Mouse (Mus musculus): Measurements from ENCODE around the gene Spats2l. TPM values are rescaled to one million over a fixed set of nuclear protein-coding genes. Genes with fewer than 3 reads are reported as not detected.

Gene Spats2l
- polyA plus RNA-seq, 2 experiments, result 81.4 to 202 TPM

GRCm38 (mm10) chr1:57849087-57849486 lies 75.1 kb downstream of the Spats2l start:
- TF ChIP-seq POLR2A (IDR thresholded peaks at IDR 0.05; ENCODE audit: borderline replicate concordance, extremely low read depth, insufficient read depth, insufficient read length), result no peak
- 85% methylated on average over 4 of the region's 4 CpGs for WGBS
- no peak for ATAC-seq (ENCODE audit: low FRiP score, low read depth)

DNA sequence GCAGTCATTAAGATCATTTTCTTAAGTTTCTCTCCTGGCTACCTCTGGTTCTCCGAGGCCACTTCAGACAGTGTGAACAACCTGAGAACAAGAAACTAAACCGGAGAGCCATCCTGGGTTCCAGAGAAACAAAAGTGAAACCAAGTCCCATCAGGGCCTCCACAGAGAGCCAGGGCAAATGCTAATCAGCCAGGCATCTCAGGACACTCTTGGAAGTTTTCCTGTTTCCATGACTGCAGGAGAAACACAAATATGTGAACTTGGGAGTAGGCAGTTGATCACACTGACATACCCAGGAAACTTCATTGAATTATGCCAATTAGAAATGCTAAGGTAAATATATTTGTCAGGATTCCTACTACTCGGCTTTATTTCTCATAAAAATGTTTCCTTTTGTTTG lies 76.0 kb downstream of the Spats2l start:
- no peaks in the 10 kb centered on the region for H3K9me3 ChIP-seq (ENCODE audit: control insufficient read depth, low read length)
- H3K4me1 ChIP-seq (ENCODE audit: control insufficient read depth, insufficient read depth, low read length), result peaks cover 16% of the 10 kb centered on the region
- H3K4me2 ChIP-seq (replicated peaks; ENCODE audit: low read depth, low read length, severe bottlenecking), result no peak overlapping the region
- H3K4me3 ChIP-seq (replicated peaks; ENCODE audit: low read length), result no peak overlapping the region
- no peaks in the 10 kb centered on the region for H3K27me3 ChIP-seq (ENCODE audit: control insufficient read depth, insufficient read depth, low read length)
- WGBS, result 75% methylated on average over 3 of the region's 3 CpGs
- no peak for DNase-seq (ENCODE audit: low spot score)
- TF ChIP-seq POLR2A (IDR thresholded peaks at IDR 0.05; ENCODE audit: borderline replicate concordance, extremely low read depth, insufficient read depth, insufficient read length), result no peak
- H3K36me3 ChIP-seq (ENCODE audit: control insufficient read depth, insufficient read depth, low read length), result 0 out of 2 replicates have a peak, but pooled peaks cover 1% of the 10 kb centered on the region
- H3K27ac ChIP-seq (replicated peaks; ENCODE audit: low read depth, low read length), result no peak overlapping the region
- H3K9ac ChIP-seq (ENCODE audit: low read depth, low read length, severe bottlenecking), result no peak overlapping the region
- ATAC-seq (ENCODE audit: low FRiP score, low read depth), result no peak

More at GRCm38 (mm10) chr1:57849087-57849486, 75.1 kb downstream of the Spats2l start:
- Histone ChIP-seq H3K9me3 (ENCODE audit: control insufficient read depth, low read length) (no peaks in the 10 kb centered on the region), H3K36me3 (ENCODE audit: control insufficient read depth, insufficient read depth, low read length) (0 out of 2 replicates have a peak, but pooled peaks cover 2% of the 10 kb centered on the region), H3K4me3 (replicated peaks; ENCODE audit: low read length) (no peak overlapping the region), H3K4me1 (ENCODE audit: control insufficient read depth, insufficient read depth, low read length) (peaks cover 16% of the 10 kb centered on the region), H3K4me2 (replicated peaks; ENCODE audit: low read depth, low read length, severe bottlenecking) (no peak overlapping the region), H3K9ac (ENCODE audit: low read depth, low read length, severe bottlenecking) (no peak overlapping the region), H3K27ac (replicated peaks; ENCODE audit: low read depth, low read length) (no peak overlapping the region), H3K27me3 (ENCODE audit: control insufficient read depth, insufficient read depth, low read length) (no peaks in the 10 kb centered on the region)
- no peak for DNase-seq (ENCODE audit: low spot score)

DNA sequence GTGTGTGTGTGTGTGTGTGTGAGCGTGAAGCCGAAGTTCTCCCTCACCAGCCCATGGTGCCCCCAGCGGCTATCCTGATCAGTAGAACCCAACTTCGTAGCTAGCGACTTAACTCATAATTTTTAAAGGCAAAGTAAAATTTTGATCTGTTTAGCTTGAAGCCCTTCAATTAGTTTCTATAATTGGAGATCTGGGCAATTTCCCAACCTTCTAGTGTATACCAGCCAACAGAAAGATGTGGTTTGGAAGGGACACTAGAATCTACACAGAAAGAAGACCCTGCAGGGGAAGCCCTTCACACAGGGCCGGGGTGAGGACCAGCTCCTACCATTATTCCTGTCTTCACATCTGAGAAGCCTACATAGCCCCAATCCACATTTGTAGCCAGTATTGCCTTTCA lies 77.9 kb downstream of the Spats2l start:
- H3K27me3 ChIP-seq (ENCODE audit: control insufficient read depth, insufficient read depth, low read length), result no peaks in the 10 kb centered on the region
- H3K4me1 ChIP-seq (ENCODE audit: control insufficient read depth, insufficient read depth, low read length), result peaks cover 10% of the 10 kb centered on the region
- no peaks in the 10 kb centered on the region for H3K9me3 ChIP-seq (ENCODE audit: control insufficient read depth, low read length)
- H3K4me3 ChIP-seq (replicated peaks; ENCODE audit: low read length), result no peak overlapping the region
- no peak overlapping the region for H3K4me2 ChIP-seq (replicated peaks; ENCODE audit: low read depth, low read length, severe bottlenecking)
- 74% methylated on average over 6 of the region's 6 CpGs for WGBS
- TF ChIP-seq POLR2A (IDR thresholded peaks at IDR 0.05; ENCODE audit: borderline replicate concordance, extremely low read depth, insufficient read depth, insufficient read length), result no peak
- H3K36me3 ChIP-seq (ENCODE audit: control insufficient read depth, insufficient read depth, low read length), result peaks cover 13% of the 10 kb centered on the region
- ATAC-seq (ENCODE audit: low FRiP score, low read depth) (no peak), DNase-seq (ENCODE audit: low spot score) (no peak)
- no peak overlapping the region for H3K27ac ChIP-seq (replicated peaks; ENCODE audit: low read depth, low read length)
- H3K9ac ChIP-seq (ENCODE audit: low read depth, low read length, severe bottlenecking), result no peak overlapping the region

DNA sequence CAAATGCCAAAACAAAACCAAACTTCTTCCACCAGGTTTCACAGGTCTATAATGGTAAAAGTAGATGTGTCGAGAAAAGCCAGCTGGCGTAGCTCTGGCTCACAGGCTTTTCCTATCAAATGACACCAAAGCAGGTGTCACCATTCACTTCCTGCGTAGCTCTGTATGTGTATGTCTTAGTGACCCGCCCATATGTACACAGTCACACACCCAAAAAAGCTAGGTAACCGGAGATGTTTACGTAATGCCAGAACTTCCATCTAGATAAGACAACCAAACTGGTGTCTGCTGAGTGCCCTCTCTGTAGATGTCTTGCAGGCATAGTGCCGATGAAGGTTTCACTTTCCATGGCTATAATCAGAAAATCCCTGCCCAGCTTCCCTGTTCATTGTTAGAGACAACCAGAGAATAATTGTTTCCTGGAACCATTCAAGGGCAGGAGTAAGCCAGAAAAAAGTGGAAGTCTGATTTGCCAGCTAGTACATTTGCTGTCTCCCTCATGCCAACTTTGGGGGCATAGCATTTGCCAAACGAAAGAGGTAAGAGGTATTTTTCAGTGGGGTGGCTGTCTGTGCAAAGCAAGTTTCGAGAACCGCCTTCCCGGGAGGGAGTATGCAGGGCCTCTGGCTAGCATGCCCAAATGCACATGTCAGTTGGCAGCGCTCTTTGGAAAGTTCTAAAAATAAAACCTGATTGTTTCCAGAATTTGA lies 78.8 kb downstream of the Spats2l start:
- Histone ChIP-seq H3K36me3 (ENCODE audit: control insufficient read depth, insufficient read depth, low read length) (peaks cover 13% of the 10 kb centered on the region), H3K4me3 (replicated peaks; ENCODE audit: low read length) (no peak overlapping the region), H3K9ac (ENCODE audit: low read depth, low read length, severe bottlenecking) (no peak overlapping the region), H3K4me1 (ENCODE audit: control insufficient read depth, insufficient read depth, low read length) (peaks cover 6% of the 10 kb centered on the region), H3K27me3 (ENCODE audit: control insufficient read depth, insufficient read depth, low read length) (no peaks in the 10 kb centered on the region), H3K4me2 (replicated peaks; ENCODE audit: low read depth, low read length, severe bottlenecking) (no peak overlapping the region), H3K9me3 (ENCODE audit: control insufficient read depth, low read length) (no peaks in the 10 kb centered on the region), H3K27ac (replicated peaks; ENCODE audit: low read depth, low read length) (no peak overlapping the region)
- TF ChIP-seq POLR2A (IDR thresholded peaks at IDR 0.05; ENCODE audit: borderline replicate concordance, extremely low read depth, insufficient read depth, insufficient read length), result no peak
- DNase-seq (ENCODE audit: low spot score) (peak; percentile 46), ATAC-seq (ENCODE audit: low FRiP score, low read depth) (peak; percentile 63; the same call in 1 of the 2 replicates)
- 75% methylated on average over 12 of the region's 12 CpGs for WGBS

GRCm38 (mm10) chr1:57857799-57858198 lies 83.8 kb downstream of the Spats2l start:
- no peak for ATAC-seq (ENCODE audit: low FRiP score, low read depth)
- H3K27me3 ChIP-seq (ENCODE audit: control insufficient read depth, insufficient read depth, low read length), result no peaks in the 10 kb centered on the region
- no peaks in the 10 kb centered on the region; the same call in 1 of the 2 replicates for H3K4me1 ChIP-seq (ENCODE audit: control insufficient read depth, insufficient read depth, low read length)
- no peak overlapping the region for H3K4me3 ChIP-seq (replicated peaks; ENCODE audit: low read length)
- no peak overlapping the region for H3K27ac ChIP-seq (replicated peaks; ENCODE audit: low read depth, low read length)
- H3K9me3 ChIP-seq (ENCODE audit: control insufficient read depth, low read length), result peaks cover 5% of the 10 kb centered on the region; the same call in 1 of the 2 replicates
- no peak overlapping the region for H3K4me2 ChIP-seq (replicated peaks; ENCODE audit: low read depth, low read length, severe bottlenecking)
- H3K36me3 ChIP-seq (ENCODE audit: control insufficient read depth, insufficient read depth, low read length), result peaks cover 22% of the 10 kb centered on the region
- no peak for TF ChIP-seq POLR2A (IDR thresholded peaks at IDR 0.05; ENCODE audit: borderline replicate concordance, extremely low read depth, insufficient read depth, insufficient read length)
- H3K9ac ChIP-seq (ENCODE audit: low read depth, low read length, severe bottlenecking), result no peak overlapping the region
- DNase-seq (ENCODE audit: low spot score), result no peak
- WGBS, result 53% methylated on average over 5 of the region's 5 CpGs

Data from limb, embryonic 14.5 days (tissue).